Mouse (Mus musculus) kidney, embryonic 15.5 days (tissue): ENCODE measurements around the gene C2cd3. TPM values are rescaled to one million over a fixed set of nuclear protein-coding genes. Genes with fewer than 3 reads are reported as not detected.

Source experiments
- ATAC-seq: fragments of 200-750 bp; cut with Nextera tagmentation; replicated peaks from 2 replicates; pipeline ENCODE4 v1.8.0; 2017; ENCODE audit warnings: moderate TSS enrichment; ENCODE audit not compliant: low FRiP score
- H3K27ac ChIP-seq: fragments of 300-500 bp; sonication (generic); 2 replicates; pipeline ENCODE4 v1.5.1; 2015; ENCODE audit warnings: mild to moderate bottlenecking, inconsistent platforms
- H3K27me3 ChIP-seq: fragments of 300-500 bp; sonication (generic); 2 replicates; pipeline ENCODE4 v1.6.1; 2015; ENCODE audit warnings: inconsistent platforms
- H3K36me3 ChIP-seq: fragments of 300-500 bp; sonication (generic); 2 replicates; pipeline ENCODE4 v1.6.1; 2015; ENCODE audit warnings: inconsistent platforms
- H3K4me1 ChIP-seq: fragments of 300-500 bp; sonication (generic); 2 replicates; pipeline ENCODE4 v1.6.1; 2015; ENCODE audit warnings: inconsistent platforms
- H3K4me2 ChIP-seq: fragments of 300-500 bp; sonication (generic); 2 replicates; pipeline ENCODE4 v1.6.1; 2015; ENCODE audit warnings: moderate library complexity, mild to moderate bottlenecking, inconsistent platforms
- H3K4me3 ChIP-seq: fragments of 300-500 bp; sonication (generic); replicated peaks from 2 replicates; pipeline ENCODE4 v1.5.1; 2015; ENCODE audit warnings: mild to moderate bottlenecking, inconsistent platforms
- H3K9ac ChIP-seq: fragments of 300-500 bp; sonication (generic); 2 replicates; pipeline ENCODE4 v1.6.1; 2015; ENCODE audit warnings: mild to moderate bottlenecking, inconsistent platforms
- H3K9me3 ChIP-seq: fragments of 300-500 bp; sonication (generic); replicated peaks from 2 replicates; pipeline ENCODE4 v1.6.1; 2016; ENCODE audit warnings: inconsistent platforms
- WGBS: fragments of 180-500 bp; shearing (Covaris S2); methylation state at CpG from one replicate; pipeline ENCODE4 v1.1.7; 2015; ENCODE audit warnings: mixed read lengths; 5-methylcytosine and 5-hydroxymethylcytosine counted together
- polyA plus RNA-seq: library from polyadenylated mRNA; unstranded; fragments of >200 nt; fragmentation: Nextera tagmentation; extraction: Ambion mirVana; gene quantifications from 2 replicates; pipeline ENCODE4 v1.2.1, GENCODE M21; 2015

C2cd3 gene
- polyA plus RNA-seq, 1 experiment from 2014 or later = 27.4 TPM

DNA sequence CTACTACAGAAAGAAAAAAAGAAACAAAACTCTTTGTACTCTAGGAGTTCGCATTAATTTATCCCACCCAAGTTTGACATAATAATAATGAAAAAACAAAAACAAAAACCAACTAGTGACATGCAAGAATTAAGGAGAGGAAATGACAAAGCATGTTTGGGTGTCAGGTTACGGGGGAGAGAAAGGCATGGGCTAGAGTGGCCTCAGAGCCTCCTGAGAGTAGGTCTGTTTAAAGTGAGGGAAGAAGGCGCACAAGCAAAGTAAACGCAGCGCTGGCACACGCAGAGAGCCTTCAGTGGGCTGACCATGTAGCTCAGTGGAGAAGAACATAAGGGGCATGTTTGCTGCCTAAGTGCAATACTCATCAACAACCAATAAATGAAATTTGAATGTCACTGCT is 7.1 kb upstream of the C2cd3 start:
- no peak overlapping the region for H3K27ac ChIP-seq
- H3K9ac ChIP-seq = no peak overlapping the region
- H3K36me3 ChIP-seq = no peaks in the 10 kb centered on the region; the same call in 1 of the 2 replicates
- H3K4me3 ChIP-seq = no peak overlapping the region
- peaks cover 15% of the 10 kb centered on the region; the same call in 1 of the 2 replicates for H3K4me1 ChIP-seq
- 27% methylated on average over 6 of the region's 6 CpGs for WGBS
- ATAC-seq = no peak
- H3K27me3 ChIP-seq = no peaks in the 10 kb centered on the region
- no peaks in the 10 kb centered on the region for H3K9me3 ChIP-seq
- H3K4me2 ChIP-seq = no peak overlapping the region

DNA sequence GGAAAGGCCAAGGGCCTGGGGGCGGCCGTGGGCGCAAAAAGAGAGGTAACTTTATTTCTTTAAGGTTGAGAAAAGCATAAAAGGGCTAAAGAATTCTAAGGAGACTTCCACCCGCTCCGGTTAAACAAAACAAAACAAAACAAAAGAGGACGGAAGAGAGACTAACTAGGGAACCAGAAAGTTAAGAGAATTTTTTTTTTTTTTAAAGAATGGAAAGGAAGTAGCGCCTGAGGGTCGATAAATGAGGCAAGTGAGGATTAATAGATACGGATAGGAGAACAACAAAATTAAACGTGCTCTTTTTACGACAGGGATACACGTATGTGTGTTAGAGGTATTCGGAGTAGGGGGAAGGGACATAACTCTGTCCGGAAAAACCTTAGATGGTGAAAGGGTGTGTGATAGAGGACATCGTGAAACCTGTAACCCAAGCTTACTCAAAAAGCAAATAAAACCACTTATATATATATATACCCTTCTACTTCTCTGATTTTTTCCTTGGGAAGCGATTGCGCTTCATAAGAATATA is 483 bp downstream of the C2cd3 start:
- Histone ChIP-seq H3K4me2 (peak overlapping the region; percentile 72), H3K4me3 (peak overlapping the region; percentile 65), H3K4me1 (peaks cover 22% of the 10 kb centered on the region), H3K27me3 (no peaks in the 10 kb centered on the region), H3K9me3 (no peaks in the 10 kb centered on the region), H3K27ac (peak overlapping the region; percentile 86), H3K9ac (peak overlapping the region; percentile 60), H3K36me3 (peaks cover 27% of the 10 kb centered on the region)
- WGBS = 6% methylated on average over 17 of the region's 17 CpGs
- no peak; the same call in 1 of the 2 replicates for ATAC-seq

DNA sequence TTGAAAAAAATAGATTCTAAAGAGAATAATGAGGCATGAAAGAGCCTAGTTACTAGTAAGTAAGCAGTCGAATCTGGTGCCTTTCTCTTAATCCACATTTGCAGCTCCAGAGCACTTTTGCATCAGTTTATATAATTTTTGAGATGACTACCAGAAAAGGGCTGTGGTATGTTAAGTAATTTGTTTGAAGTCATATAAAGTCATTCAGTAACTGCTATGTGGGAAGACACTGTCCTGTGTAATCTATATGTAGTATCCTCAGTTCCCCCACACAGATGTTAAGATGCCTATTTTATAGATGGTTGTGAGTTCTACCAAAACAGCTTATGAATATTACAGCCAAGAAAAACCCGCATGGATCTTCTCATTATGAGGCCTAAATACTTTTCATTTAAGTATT is 6.2 kb downstream of the C2cd3 start:
- 82% methylated on average over 2 of the region's 2 CpGs for WGBS
- H3K9me3 ChIP-seq = no peaks in the 10 kb centered on the region
- peaks cover 73% of the 10 kb centered on the region for H3K36me3 ChIP-seq
- no peak overlapping the region for H3K4me3 ChIP-seq
- H3K9ac ChIP-seq = no peak overlapping the region
- no peak overlapping the region for H3K4me2 ChIP-seq
- H3K27ac ChIP-seq = no peak overlapping the region
- H3K4me1 ChIP-seq = no peaks in the 10 kb centered on the region; the same call in 1 of the 2 replicates
- no peak for ATAC-seq
- H3K27me3 ChIP-seq = no peaks in the 10 kb centered on the region

DNA sequence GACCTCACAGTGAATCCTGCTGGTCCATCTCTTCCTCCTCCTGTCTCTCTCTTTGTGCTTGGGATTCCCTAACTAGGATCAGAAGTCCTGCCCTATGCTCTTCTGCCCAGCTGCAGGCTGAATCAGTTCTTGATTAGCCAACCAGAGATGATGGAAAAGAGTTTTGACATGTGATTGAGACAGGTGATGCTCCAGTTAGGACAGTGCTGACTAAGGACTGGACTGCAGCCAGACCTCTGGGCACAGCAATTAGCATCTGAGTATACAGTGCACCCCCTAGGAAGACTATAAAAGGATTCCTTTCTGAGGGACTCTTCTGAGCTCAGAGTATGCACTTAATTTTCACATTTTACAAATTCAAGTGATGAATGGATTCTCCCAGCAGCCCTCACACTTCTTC is 9.1 kb downstream of the C2cd3 start:
- no peak for ATAC-seq
- no peak overlapping the region for H3K4me3 ChIP-seq
- H3K9ac ChIP-seq = no peak overlapping the region

DNA sequence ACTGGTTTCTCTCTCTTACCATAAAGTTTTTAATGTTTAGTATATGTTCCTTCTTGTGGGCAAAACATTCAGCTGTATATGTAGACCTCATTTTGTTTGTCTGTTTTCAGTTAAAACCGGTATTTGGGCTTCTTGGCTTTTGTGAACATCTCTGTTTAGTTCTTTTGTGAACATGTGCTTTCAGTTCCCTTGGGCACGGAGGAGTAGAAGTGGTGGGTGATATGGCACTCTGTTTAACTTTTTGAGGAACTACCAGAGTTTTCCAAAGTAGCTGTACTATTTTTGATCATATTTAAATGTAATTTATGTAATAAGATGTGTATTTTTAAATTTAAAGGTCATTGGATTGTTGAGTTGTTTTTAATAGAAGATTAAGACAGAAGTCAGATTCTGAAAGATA is 11.2 kb downstream of the C2cd3 start:
- Histone ChIP-seq H3K4me2 (no peak overlapping the region), H3K27ac (no peak overlapping the region), H3K4me3 (no peak overlapping the region), H3K27me3 (no peaks in the 10 kb centered on the region), H3K36me3 (peaks cover 67% of the 10 kb centered on the region), H3K4me1 (no peaks in the 10 kb centered on the region), H3K9me3 (no peaks in the 10 kb centered on the region), H3K9ac (no peak overlapping the region)
- ATAC-seq = no peak
- WGBS = 93% methylated on average over 2 of the region's 2 CpGs

More for the DNA sequence above, 9.1 kb downstream of the C2cd3 start:
- H3K9me3 ChIP-seq = no peaks in the 10 kb centered on the region
- H3K4me1 ChIP-seq = no peaks in the 10 kb centered on the region
- no peak overlapping the region for H3K4me2 ChIP-seq
- H3K36me3 ChIP-seq = peaks cover 70% of the 10 kb centered on the region
- no peak overlapping the region for H3K27ac ChIP-seq
- no peaks in the 10 kb centered on the region for H3K27me3 ChIP-seq

DNA sequence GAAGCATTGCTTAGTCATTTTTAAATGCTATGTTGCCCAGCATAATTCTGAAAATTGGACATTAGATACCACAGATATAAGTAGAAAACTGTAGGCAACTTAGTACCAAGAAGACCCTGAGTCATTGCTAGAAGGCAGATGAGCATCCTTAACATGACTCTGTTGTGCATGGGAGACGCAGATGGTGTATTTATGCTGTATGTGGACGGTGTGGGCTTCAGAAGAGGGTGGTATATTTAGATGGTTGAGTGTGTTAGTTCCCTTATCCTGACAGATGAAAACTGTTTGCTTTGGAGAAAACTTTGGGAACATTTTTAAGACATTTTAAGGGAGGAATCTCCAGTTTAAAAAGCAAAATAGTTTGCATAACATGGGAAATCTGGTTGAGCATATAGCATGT is 16.1 kb downstream of the C2cd3 start:
- H3K27me3 ChIP-seq = no peaks in the 10 kb centered on the region
- no peak overlapping the region for H3K4me2 ChIP-seq
- H3K9ac ChIP-seq = no peak overlapping the region
- no peak for ATAC-seq
- no peak overlapping the region for H3K27ac ChIP-seq
- 92% methylated on average over 2 of the region's 2 CpGs for WGBS
- H3K36me3 ChIP-seq = peaks cover 73% of the 10 kb centered on the region
- H3K4me3 ChIP-seq = no peak overlapping the region
- no peaks in the 10 kb centered on the region for H3K9me3 ChIP-seq
- H3K4me1 ChIP-seq = no peaks in the 10 kb centered on the region

DNA sequence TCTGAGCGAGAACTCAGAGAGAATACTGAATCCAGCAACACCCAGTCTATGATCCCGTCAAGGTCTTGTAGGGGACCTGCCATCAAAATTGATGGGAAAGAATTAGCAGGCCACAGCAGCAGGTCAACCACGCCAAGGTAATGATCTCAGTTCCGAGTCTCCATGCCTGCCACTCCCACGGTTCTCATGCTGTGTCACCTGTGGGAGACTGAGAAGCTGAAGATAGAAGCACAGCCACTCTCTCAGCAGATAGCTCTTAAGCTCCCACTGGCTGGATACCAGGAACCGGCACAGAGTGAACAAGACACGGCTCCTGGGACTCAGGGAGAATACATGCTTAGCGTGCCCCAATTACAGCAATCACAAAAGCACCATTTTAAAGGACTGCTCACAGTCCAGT is 18.1 kb downstream of the C2cd3 start:
- no peak overlapping the region for H3K27ac ChIP-seq
- no peaks in the 10 kb centered on the region for H3K4me1 ChIP-seq
- no peak overlapping the region for H3K4me3 ChIP-seq
- no peak overlapping the region for H3K9ac ChIP-seq
- H3K4me2 ChIP-seq = no peak overlapping the region
- WGBS = 65% methylated on average over 8 of the region's 8 CpGs
- H3K9me3 ChIP-seq = no peaks in the 10 kb centered on the region
- ATAC-seq = no peak
- no peaks in the 10 kb centered on the region for H3K27me3 ChIP-seq
- H3K36me3 ChIP-seq = peaks cover 80% of the 10 kb centered on the region

DNA sequence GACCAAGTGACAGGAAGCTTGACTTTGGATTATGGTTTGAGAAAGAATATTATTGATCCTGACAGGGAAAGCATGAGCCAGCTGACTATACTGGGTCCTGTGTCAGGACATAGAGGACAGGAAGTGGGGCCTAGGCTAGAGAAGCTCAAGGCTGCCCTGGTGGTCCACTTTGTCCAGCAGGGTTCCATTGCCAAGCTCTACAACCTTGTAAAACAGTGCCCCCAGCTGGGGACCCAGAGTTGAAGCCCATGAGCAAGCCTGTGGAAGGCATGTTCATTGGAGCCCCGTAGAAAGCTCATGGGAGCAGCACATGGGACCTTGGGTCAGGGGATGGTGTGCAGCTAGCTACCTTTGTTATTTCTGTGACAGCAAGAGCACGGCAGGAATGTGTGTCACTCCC is 20.2 kb downstream of the C2cd3 start:
- WGBS = 80% methylated on average over 2 of the region's 2 CpGs
- Histone ChIP-seq H3K36me3 (peaks cover 91% of the 10 kb centered on the region), H3K27ac (no peak overlapping the region), H3K9ac (no peak overlapping the region), H3K4me1 (no peaks in the 10 kb centered on the region), H3K9me3 (no peaks in the 10 kb centered on the region), H3K4me2 (no peak overlapping the region), H3K27me3 (no peaks in the 10 kb centered on the region), H3K4me3 (no peak overlapping the region)
- no peak for ATAC-seq

DNA sequence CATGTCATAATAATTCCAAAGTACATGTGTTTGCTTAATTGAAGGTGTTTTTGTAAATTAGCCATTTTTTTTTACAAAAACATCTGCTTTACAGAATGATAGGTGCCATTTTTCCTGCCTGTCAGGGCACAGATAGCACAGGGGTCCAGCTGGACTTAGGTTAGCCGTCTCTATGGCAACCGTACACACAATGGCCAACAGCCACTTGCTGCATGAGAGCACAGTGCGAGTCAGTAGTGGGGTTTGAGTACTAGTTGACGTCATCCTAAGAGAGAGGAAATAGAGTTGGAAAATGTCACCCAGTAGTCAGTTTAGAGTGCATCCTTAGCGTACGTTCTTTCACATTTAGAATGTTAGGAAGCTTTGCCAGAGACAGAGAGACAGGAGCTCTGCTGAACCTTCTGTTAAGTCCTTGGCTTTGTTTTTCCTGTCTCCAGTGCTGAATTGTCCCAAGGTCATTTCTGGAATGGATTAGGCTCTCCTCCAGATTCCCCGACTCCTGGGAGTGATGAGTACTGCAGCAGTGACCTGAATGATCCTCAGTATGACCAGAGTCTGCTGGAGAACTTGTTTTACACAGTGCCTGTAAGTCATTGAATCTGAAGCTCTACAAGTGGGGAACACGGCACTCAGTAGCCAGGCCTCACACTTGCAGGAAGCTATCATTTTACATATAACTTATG is 27.3 kb downstream of the C2cd3 start:
- H3K36me3 ChIP-seq = peaks cover 79% of the 10 kb centered on the region
- 70% methylated on average over 8 of the region's 8 CpGs for WGBS
- no peak overlapping the region for H3K4me2 ChIP-seq
- no peaks in the 10 kb centered on the region for H3K4me1 ChIP-seq
- no peaks in the 10 kb centered on the region for H3K27me3 ChIP-seq
- no peak overlapping the region for H3K27ac ChIP-seq
- no peak for ATAC-seq
- no peaks in the 10 kb centered on the region for H3K9me3 ChIP-seq
- no peak overlapping the region for H3K4me3 ChIP-seq
- no peak overlapping the region for H3K9ac ChIP-seq

DNA sequence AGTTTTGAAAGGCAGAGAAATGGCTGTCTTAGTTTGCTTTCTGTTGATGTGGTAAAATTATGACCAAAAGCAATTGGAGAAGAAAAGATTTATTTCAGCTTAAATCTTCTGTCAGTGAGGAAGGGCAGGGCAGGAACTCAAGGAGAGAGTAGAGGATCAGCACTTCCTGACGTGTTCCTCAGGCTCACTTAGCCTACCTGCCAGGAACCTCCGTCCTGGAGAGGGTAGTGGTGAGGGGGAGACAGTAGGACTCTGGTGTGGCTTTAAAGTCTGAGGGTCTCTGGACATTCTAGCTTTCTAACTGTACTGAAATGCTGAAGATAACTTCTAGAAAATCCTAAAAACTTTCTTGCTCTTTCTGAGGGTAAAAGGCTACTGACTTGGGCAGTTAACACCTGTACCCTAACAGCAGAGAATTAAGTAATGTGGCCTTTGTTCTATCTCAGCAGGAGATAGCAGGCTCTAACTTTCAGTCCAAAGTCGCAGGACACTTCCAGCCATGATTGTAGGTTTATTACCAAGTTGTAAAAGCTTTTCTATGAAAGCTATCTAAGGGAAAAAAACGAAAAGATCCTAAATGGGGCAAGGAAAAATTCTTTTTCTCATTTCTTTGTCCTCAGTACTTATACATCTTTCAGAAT is 29.0 kb downstream of the C2cd3 start:
- no peaks in the 10 kb centered on the region for H3K27me3 ChIP-seq
- 30% methylated on average over 4 of the region's 4 CpGs for WGBS
- no peak overlapping the region for H3K4me3 ChIP-seq
- H3K9ac ChIP-seq = no peak overlapping the region
- no peak for ATAC-seq
- H3K4me2 ChIP-seq = no peak overlapping the region
- H3K9me3 ChIP-seq = no peaks in the 10 kb centered on the region
- peaks cover 77% of the 10 kb centered on the region for H3K36me3 ChIP-seq
- no peaks in the 10 kb centered on the region for H3K4me1 ChIP-seq
- H3K27ac ChIP-seq = no peak overlapping the region

DNA sequence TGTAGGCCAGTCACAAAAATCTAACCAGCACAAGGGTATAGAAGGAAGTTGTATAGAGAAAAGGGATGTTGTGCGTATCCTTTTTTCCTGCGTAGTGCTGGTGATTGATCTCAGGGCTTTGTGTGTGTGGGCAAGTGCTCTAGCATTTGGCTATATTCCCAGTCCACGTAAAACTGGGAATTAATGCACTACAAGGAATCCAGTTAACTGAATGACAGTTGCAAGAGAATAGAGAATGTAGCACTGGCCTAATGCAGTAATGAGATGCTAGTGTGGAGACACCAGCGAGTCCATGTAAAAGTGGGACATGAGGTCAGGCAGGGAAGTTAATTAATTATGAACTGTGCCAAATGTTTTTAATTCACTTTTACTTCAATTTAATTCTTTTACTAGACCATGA is 30.7 kb downstream of the C2cd3 start:
- no peak for ATAC-seq
- WGBS = 74% methylated on average over 4 of the region's 4 CpGs
- Histone ChIP-seq H3K4me1 (no peaks in the 10 kb centered on the region), H3K27me3 (no peaks in the 10 kb centered on the region), H3K27ac (no peak overlapping the region), H3K9me3 (no peaks in the 10 kb centered on the region), H3K4me3 (no peak overlapping the region), H3K36me3 (peaks cover 77% of the 10 kb centered on the region), H3K4me2 (no peak overlapping the region), H3K9ac (no peak overlapping the region)

DNA sequence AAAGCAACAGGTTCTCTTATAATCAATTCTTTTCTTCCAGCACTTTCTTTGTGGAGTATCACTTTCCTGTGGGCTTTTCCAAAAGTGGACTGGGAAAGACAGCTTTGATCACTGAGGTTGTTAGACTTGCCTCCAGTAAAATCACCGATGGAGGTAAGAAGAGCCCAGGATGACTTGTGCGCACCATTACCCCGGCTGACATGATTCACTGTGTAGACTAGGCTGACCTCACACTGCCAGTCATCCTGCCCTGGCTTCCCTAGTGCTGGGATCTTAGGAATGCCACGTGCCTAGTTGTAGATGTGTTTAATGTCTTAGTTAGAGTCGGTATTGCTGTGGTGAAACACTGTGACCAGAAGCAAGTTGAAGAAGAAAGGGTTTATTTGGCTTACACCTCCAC is 35.6 kb downstream of the C2cd3 start:
- no peaks in the 10 kb centered on the region for H3K9me3 ChIP-seq
- 59% methylated on average over 5 of the region's 5 CpGs for WGBS
- no peaks in the 10 kb centered on the region for H3K27me3 ChIP-seq
- H3K4me2 ChIP-seq = no peak overlapping the region
- H3K4me1 ChIP-seq = no peaks in the 10 kb centered on the region
- H3K4me3 ChIP-seq = no peak overlapping the region
- H3K27ac ChIP-seq = peak overlapping the region; percentile 33; the same call in 1 of the 2 replicates
- peaks cover 91% of the 10 kb centered on the region for H3K36me3 ChIP-seq
- peak; percentile 84 for ATAC-seq
- no peak overlapping the region for H3K9ac ChIP-seq
